Comparison of ENCODE assay signal across 8 mouse cellular contexts in genomic region chr11:120186821-120187235, GRCm38 (mm10). TPM values are rescaled to one million over a fixed set of nuclear protein-coding genes. Genes with fewer than 3 reads are reported as not detected.
DNase-seq lines count a peak whose midpoint lies in the region; ATAC-seq lines count a peak whose summit lies in the region.

No protein-coding gene starts in this region.

- H3K4me1 ChIP-seq in brown adipose tissue, adult 24 weeks (ENCODE audit: control insufficient read depth, insufficient read depth, insufficient read length, low read length): peaks cover 29% of the 10 kb centered on the region
- H3K4me1 ChIP-seq in heart, embryonic 16.5 days (ENCODE audit: control insufficient read depth, insufficient read depth, low read length): peaks cover 46% of the 10 kb centered on the region
- H3K4me1 ChIP-seq in midbrain, embryonic 14.5 days (ENCODE audit: control insufficient read depth, insufficient read depth, low read length): peaks cover 46% of the 10 kb centered on the region

- peak overlapping the region; percentile 76 for H3K27ac ChIP-seq in brown adipose tissue, adult 24 weeks (replicated peaks; ENCODE audit: low read depth, low read length)
- peak overlapping the region; percentile 26 for H3K27ac ChIP-seq in heart, embryonic 16.5 days (ENCODE audit: low read length)
- peak overlapping the region; percentile 97 for H3K27ac ChIP-seq in midbrain, embryonic 14.5 days (replicated peaks; ENCODE audit: low read depth, low read length)

- peak; percentile 73 for DNase-seq in embryo, embryonic 10 days (ENCODE audit: low spot score)
- no peak for DNase-seq in embryo, embryonic 9.5 days (ENCODE audit: extremely low spot score)
- DNase-seq in kidney, postnatal 25 days: peak; percentile 43 to 73
- peak; percentile 77 for DNase-seq in midbrain, embryonic 14.5 days
- no peak for DNase-seq in thymus, postnatal 4 days

- WGBS in heart, embryonic 16.5 days: 7% methylated on average over 20 of the region's 20 CpGs
- WGBS in midbrain, embryonic 14.5 days: under 1% methylated on average over 20 of the region's 20 CpGs

- H3K9ac ChIP-seq in heart, embryonic 16.5 days (ENCODE audit: low read length): peak overlapping the region; percentile 79
- peak overlapping the region; percentile 99 for H3K9ac ChIP-seq in midbrain, embryonic 14.5 days (replicated peaks; ENCODE audit: low read length)

- peak overlapping the region; percentile 95 for H3K4me2 ChIP-seq in heart, embryonic 16.5 days (ENCODE audit: low read depth, low read length)
- peak overlapping the region; percentile 99 for H3K4me2 ChIP-seq in midbrain, embryonic 14.5 days (ENCODE audit: low read length)

- ATAC-seq in heart, embryonic 16.5 days (replicated peaks; ENCODE audit: extremely low read depth, insufficient read depth, low FRiP score): no peak
- ATAC-seq in midbrain, embryonic 14.5 days (ENCODE audit: low FRiP score, low TSS enrichment): no peak
- ATAC-seq in granulocyte monocyte progenitor cell, adult 5-6 weeks (replicated peaks; ENCODE audit: poor library complexity, severe bottlenecking): no peak

- no peaks in the 10 kb centered on the region for H3K9me3 ChIP-seq in heart, embryonic 16.5 days (replicated peaks; ENCODE audit: control insufficient read depth, low read length)
- no peaks in the 10 kb centered on the region for H3K9me3 ChIP-seq in midbrain, embryonic 14.5 days (ENCODE audit: control insufficient read depth, low read length)

- no peaks in the 10 kb centered on the region for H3K36me3 ChIP-seq in heart, embryonic 16.5 days (ENCODE audit: control insufficient read depth, insufficient read depth)
- peaks cover 5% of the 10 kb centered on the region; the same call in 1 of the 2 replicates for H3K36me3 ChIP-seq in midbrain, embryonic 14.5 days (ENCODE audit: control insufficient read depth, insufficient read depth, low read length)

- peak overlapping the region; percentile 80 for H3K4me3 ChIP-seq in brown adipose tissue, adult 24 weeks (ENCODE audit: insufficient read depth, low read depth, low read length)
- H3K4me3 ChIP-seq in heart, embryonic 16.5 days (ENCODE audit: low read length): peak overlapping the region; percentile 61
- peak overlapping the region; percentile 86 for H3K4me3 ChIP-seq in midbrain, embryonic 14.5 days (replicated peaks; ENCODE audit: low read depth, low read length)

- H3K27me3 ChIP-seq in heart, embryonic 16.5 days (ENCODE audit: control insufficient read depth, insufficient read depth, low read length): no peaks in the 10 kb centered on the region
- no peaks in the 10 kb centered on the region for H3K27me3 ChIP-seq in midbrain, embryonic 14.5 days (ENCODE audit: control insufficient read depth, insufficient read depth, low read length)

RNA-seq across cellular contexts. Expression of gene Slc38a10, which starts 35.7 kb away (rescaled TPM):
- polyA plus RNA-seq in brown adipose tissue, adult 24 weeks (2012; ENCODE audit: insufficient read depth, insufficient read length, missing spikeins): 80.3 and 82.0 TPM in 2 replicates
- 87.3 and 93.5 TPM in 2 replicates for polyA plus RNA-seq in heart, embryonic 16.5 days (2015; fragmentation: Nextera tagmentation; extraction: Ambion mirVana)
- polyA plus RNA-seq in midbrain, embryonic 14.5 days (2014; fragmentation: Nextera tagmentation; extraction: Ambion mirVana): 88.3 and 119 TPM in 2 replicates
- total RNA-seq in granulocyte monocyte progenitor cell, adult 5-6 weeks (2014; fragmentation: Nextera tagmentation): 58.8 and 62.4 TPM in 2 replicates
- total RNA-seq in granulocyte monocyte progenitor cell, adult 5-6 weeks (2017): 43.5 and 51.5 TPM in 2 replicates

RNA-seq across cellular contexts. Expression of gene Bahcc1, which starts 45.9 kb away (rescaled TPM):
- polyA plus RNA-seq in brown adipose tissue, adult 24 weeks (2012; ENCODE audit: insufficient read depth, insufficient read length, missing spikeins): 5.7 and 5.9 TPM in 2 replicates
- 4.6 and 4.7 TPM in 2 replicates for polyA plus RNA-seq in heart, embryonic 16.5 days (2015; fragmentation: Nextera tagmentation; extraction: Ambion mirVana)
- 20.0 and 25.9 TPM in 2 replicates for polyA plus RNA-seq in midbrain, embryonic 14.5 days (2014; fragmentation: Nextera tagmentation; extraction: Ambion mirVana)
- 22.5 and 22.9 TPM in 2 replicates for total RNA-seq in granulocyte monocyte progenitor cell, adult 5-6 weeks (2014; fragmentation: Nextera tagmentation)
- total RNA-seq in granulocyte monocyte progenitor cell, adult 5-6 weeks (2017): 4.7 and 5.9 TPM in 2 replicates

Comparison
In these comparisons a context has a peak if more than half of its experiments do, and no peak if none do; other contexts are left out.
1. DNase-seq: peak in embryo, embryonic 10 days (single experiment), kidney, postnatal 25 days (2 of 2) and midbrain, embryonic 14.5 days (single experiment); none in embryo, embryonic 9.5 days (single experiment) and thymus, postnatal 4 days (single experiment).
2. H3K27ac ChIP-seq: peak in every context shown above with its lines; median percentile 97 in midbrain, embryonic 14.5 days; 76 in brown adipose tissue, adult 24 weeks; 26 in heart, embryonic 16.5 days.
3. Peak in every context shown above with its lines, with median percentiles within 50 percentile points of each other: H3K4me3 ChIP-seq.